Comparison of ENCODE assay signal across 18 mouse cellular contexts in genomic region chr16:33675151-33675847, GRCm38 (mm10). TPM values are rescaled to one million over a fixed set of nuclear protein-coding genes. Genes with fewer than 3 reads are reported as not detected.
DNase-seq lines count a peak whose midpoint lies in the region; ATAC-seq and TF ChIP-seq lines count a peak whose summit lies in the region.
"Had no signal": no experiment of that assay in that cellular context is flagged by ENCODE, and none has a peak within 500 bp of the region (broad histone marks: within the 10 kb centered on the region; RNA-seq: fewer than 3 reads in every experiment).

No protein-coding gene starts in this region.

- no peak for TF ChIP-seq CTCF in lung, embryonic 14.5 days (IDR thresholded peaks at IDR 0.05; ENCODE audit: low read depth)
- TF ChIP-seq CTCF in lung, adult 2 months (IDR thresholded peaks at IDR 0.05; ENCODE audit: insufficient read depth, low read length) = no peak
- TF ChIP-seq CTCF in small intestine, adult 2 months (IDR thresholded peaks at IDR 0.05; ENCODE audit: extremely low read depth, insufficient read length, insufficient replicate concordance, low read depth, low read length) = no peak

- H3K9ac ChIP-seq in heart, embryonic 15.5 days = no peak overlapping the region
- H3K9ac ChIP-seq in heart, embryonic 12.5 days = no peak overlapping the region
- H3K9ac ChIP-seq in lung, embryonic 14.5 days = no peak overlapping the region
- H3K9ac ChIP-seq: forebrain, embryonic 12.5 days; liver, embryonic 12.5 days; neural tube, embryonic 12.5 days; stomach, embryonic 15.5 days had no signal

- no peaks in the 10 kb centered on the region for H3K9me3 ChIP-seq in heart, embryonic 15.5 days (replicated peaks)
- H3K9me3 ChIP-seq in heart, embryonic 12.5 days (replicated peaks) = 0 out of 2 replicates have a peak, but pooled peaks cover 3% of the 10 kb centered on the region
- H3K9me3 ChIP-seq in lung, embryonic 14.5 days (ENCODE audit: low read depth, low read length) = 0 out of 2 replicates have a peak, but pooled peaks cover 3% of the 10 kb centered on the region
- H3K9me3 ChIP-seq: forebrain, embryonic 12.5 days; liver, embryonic 12.5 days; neural tube, embryonic 12.5 days; stomach, embryonic 15.5 days had no signal

- no peak for ATAC-seq in heart, embryonic 15.5 days (replicated peaks; ENCODE audit: insufficient number of reproducible peaks, insufficient read depth, low FRiP score, low read depth)
- ATAC-seq in heart, embryonic 12.5 days (ENCODE audit: insufficient number of reproducible peaks, low FRiP score) = no peak
- no peak for ATAC-seq in lung, embryonic 14.5 days (ENCODE audit: insufficient read depth)
- ATAC-seq: liver, embryonic 12.5 days had no signal

- 80% methylated on average over 10 of the region's 10 CpGs for WGBS in heart, embryonic 15.5 days
- 85% methylated on average over 10 of the region's 10 CpGs for WGBS in heart, embryonic 12.5 days
- WGBS in lung, embryonic 14.5 days = 81% methylated on average over 10 of the region's 10 CpGs
- WGBS in lung, adult 2 months = 64% methylated on average over 10 of the region's 10 CpGs
- WGBS in small intestine, adult 2 months = 83% methylated on average over 10 of the region's 10 CpGs

- H3K36me3 ChIP-seq in heart, embryonic 15.5 days = no peaks in the 10 kb centered on the region
- no peaks in the 10 kb centered on the region for H3K36me3 ChIP-seq in heart, embryonic 12.5 days
- H3K36me3 ChIP-seq in lung, embryonic 14.5 days (ENCODE audit: insufficient read depth) = no peaks in the 10 kb centered on the region
- H3K36me3 ChIP-seq in small intestine, adult 2 months (ENCODE audit: control insufficient read depth, insufficient read depth, low read length) = no peaks in the 10 kb centered on the region
- H3K36me3 ChIP-seq: forebrain, embryonic 12.5 days; liver, embryonic 12.5 days; neural tube, embryonic 12.5 days; stomach, embryonic 15.5 days had no signal

- peak; percentile 21 for DNase-seq in adrenal gland, postnatal 14 days
- DNase-seq in adrenal gland, adult 18-20 months (ENCODE audit: low spot score in 2 of 2) = no peak
- DNase-seq in lung, embryonic 14.5 days = peak; percentile 28
- no peak for DNase-seq in lung, adult 2 months
- no peak for DNase-seq in embryo, embryonic 10.5 days (ENCODE audit: low spot score)
- DNase-seq: adrenal gland, adult 8-10 months; cerebellum, adult 11-12 months; gastrocnemius, postnatal 36 days; heart, postnatal 4 days; spleen, adult 18-20 months; thymus, postnatal 36 days had no signal

- H3K4me2 ChIP-seq in heart, embryonic 15.5 days = no peak overlapping the region
- H3K4me2 ChIP-seq in heart, embryonic 12.5 days = no peak overlapping the region
- H3K4me2 ChIP-seq in lung, embryonic 14.5 days = no peak overlapping the region
- H3K4me2 ChIP-seq: forebrain, embryonic 12.5 days; liver, embryonic 12.5 days; neural tube, embryonic 12.5 days; stomach, embryonic 15.5 days had no signal

- no peak overlapping the region for H3K4me3 ChIP-seq in heart, embryonic 15.5 days
- no peak overlapping the region for H3K4me3 ChIP-seq in heart, embryonic 12.5 days
- H3K4me3 ChIP-seq in lung, embryonic 14.5 days (ENCODE audit: low read depth, low read length) = no peak overlapping the region
- no peak overlapping the region for H3K4me3 ChIP-seq in lung, adult 2 months (replicated peaks; ENCODE audit: extremely low read depth, low read depth, low read length)
- H3K4me3 ChIP-seq in small intestine, adult 2 months (ENCODE audit: low read depth, low read length) = no peak overlapping the region
- H3K4me3 ChIP-seq: forebrain, embryonic 12.5 days; liver, embryonic 12.5 days; neural tube, embryonic 12.5 days; stomach, embryonic 15.5 days had no signal

- H3K27ac ChIP-seq in heart, embryonic 15.5 days = peak overlapping the region; percentile 66; the same call in 1 of the 2 replicates
- no peak overlapping the region for H3K27ac ChIP-seq in heart, embryonic 12.5 days (ENCODE audit: poor library complexity, severe bottlenecking)
- no peak overlapping the region for H3K27ac ChIP-seq in lung, embryonic 14.5 days (ENCODE audit: low read depth)
- H3K27ac ChIP-seq in small intestine, adult 2 months (ENCODE audit: insufficient read depth, low read depth, low read length) = peak overlapping the region; percentile 13
- H3K27ac ChIP-seq: forebrain, embryonic 12.5 days; liver, embryonic 12.5 days; neural tube, embryonic 12.5 days; stomach, embryonic 15.5 days had no signal

- no peak for TF ChIP-seq POLR2A in lung, adult 2 months (IDR thresholded peaks at IDR 0.05; ENCODE audit: borderline replicate concordance, extremely low read depth, low read depth, low read length)
- TF ChIP-seq POLR2A in small intestine, adult 2 months (IDR thresholded peaks at IDR 0.05; ENCODE audit: low read depth, low read length) = no peak

- H3K4me1 ChIP-seq in heart, embryonic 15.5 days (replicated peaks) = peaks cover 30% of the 10 kb centered on the region
- peaks cover 35% of the 10 kb centered on the region for H3K4me1 ChIP-seq in heart, embryonic 12.5 days (replicated peaks)
- peaks cover 19% of the 10 kb centered on the region for H3K4me1 ChIP-seq in lung, embryonic 14.5 days (ENCODE audit: insufficient read depth)
- peaks cover 36% of the 10 kb centered on the region for H3K4me1 ChIP-seq in lung, adult 2 months (ENCODE audit: control insufficient read depth, insufficient read depth, low read length)
- peaks cover 3% of the 10 kb centered on the region; the same call in 1 of the 2 replicates for H3K4me1 ChIP-seq in small intestine, adult 2 months (ENCODE audit: control insufficient read depth, insufficient read depth, insufficient read length, low read length)
- H3K4me1 ChIP-seq: liver, embryonic 12.5 days had no signal

- no peaks in the 10 kb centered on the region for H3K27me3 ChIP-seq in heart, embryonic 15.5 days
- no peaks in the 10 kb centered on the region for H3K27me3 ChIP-seq in heart, embryonic 12.5 days (replicated peaks)
- no peaks in the 10 kb centered on the region for H3K27me3 ChIP-seq in lung, embryonic 14.5 days (ENCODE audit: insufficient read depth, low read length)
- H3K27me3 ChIP-seq in small intestine, adult 2 months (ENCODE audit: control insufficient read depth, insufficient read depth, low read length) = no peaks in the 10 kb centered on the region
- H3K27me3 ChIP-seq: forebrain, embryonic 12.5 days; neural tube, embryonic 12.5 days; stomach, embryonic 15.5 days had no signal

RNA-seq across cellular contexts. Expression of gene Heg1, which starts 8.9 kb away (rescaled TPM):
- total RNA-seq in adrenal gland, postnatal 14 days (2021) = 87.2 and 88.6 TPM in 2 replicates
- 10 to 100 TPM; 41.2 to 56.9 TPM for total RNA-seq in adrenal gland, adult 18-20 months (2021)
- 30.5 and 42.5 TPM in 2 replicates for polyA plus RNA-seq in heart, embryonic 15.5 days (2015; fragmentation: Nextera tagmentation; extraction: Ambion mirVana)
- 48.3 and 54.0 TPM in 2 replicates for polyA plus RNA-seq in heart, embryonic 12.5 days (2016; fragmentation: Nextera tagmentation; extraction: Ambion mirVana)
- polyA plus RNA-seq in lung, embryonic 14.5 days (2014; fragmentation: Nextera tagmentation; extraction: Ambion mirVana) = 24.4 and 25.4 TPM in 2 replicates
- 150 and 153 TPM in 2 replicates for polyA plus RNA-seq in lung, adult 2 months (2012; rRNA removed)
- polyA plus RNA-seq in small intestine, adult 2 months (2012; rRNA removed) = 10.0 and 12.0 TPM in 2 replicates

Comparison
In these comparisons a context has a peak if more than half of its experiments do, and no peak if none do; other contexts are left out.
1. DNase-seq: peak in adrenal gland, postnatal 14 days (single experiment) and lung, embryonic 14.5 days (single experiment); none in adrenal gland, adult 18-20 months (0 of 2), lung, adult 2 months (single experiment) and embryo, embryonic 10.5 days (single experiment).
2. H3K27ac ChIP-seq: peak in heart, embryonic 15.5 days (single experiment) and small intestine, adult 2 months (single experiment); none in heart, embryonic 12.5 days (single experiment) and lung, embryonic 14.5 days (single experiment).